Mouse (Mus musculus) bone marrow, adult 2 months (tissue): ENCODE data around the gene Prkca.

Experiments used
- CTCF ChIP-seq: fragments of 200-500 bp; IDR thresholded peaks from 2 replicates; pipeline ENCODE4 v1.5.1; 2011; ENCODE audit warnings: low read length, control low read depth; ENCODE audit not compliant: control insufficient read depth, insufficient read depth
- POLR2A ChIP-seq: fragments of 200-500 bp; IDR thresholded peaks from 2 replicates; pipeline ENCODE4 v1.6.1; 2011; ENCODE audit warnings: low read depth, mild to moderate bottlenecking, control low read depth, low read length, borderline replicate concordance; ENCODE audit not compliant: control insufficient read depth

DNA sequence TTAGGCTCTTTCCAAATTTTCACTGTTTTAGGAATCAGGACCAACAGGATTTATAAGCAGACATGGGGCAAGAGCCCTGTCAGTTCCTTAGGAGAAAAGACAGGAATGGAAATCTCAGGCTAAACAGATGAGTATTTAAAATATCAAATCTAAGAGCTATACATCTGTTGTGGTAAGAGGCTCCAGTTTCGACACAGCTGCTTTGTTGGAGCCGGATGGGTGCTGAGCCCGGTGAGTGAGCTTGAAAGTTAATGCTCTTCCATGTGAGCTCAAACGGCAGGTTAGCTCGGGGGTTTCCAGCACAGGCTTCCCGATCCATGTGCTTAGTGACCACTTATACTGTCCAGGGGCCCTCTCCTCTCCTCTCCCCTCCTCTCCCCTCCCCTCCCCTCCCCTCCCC is 273.7 kb downstream of the Prkca start:
- TF ChIP-seq POLR2A (no peak), CTCF (no peak)
